Mouse (Mus musculus): ENCODE measurements around the gene Atoh8.

Atoh8 gene

DNA sequence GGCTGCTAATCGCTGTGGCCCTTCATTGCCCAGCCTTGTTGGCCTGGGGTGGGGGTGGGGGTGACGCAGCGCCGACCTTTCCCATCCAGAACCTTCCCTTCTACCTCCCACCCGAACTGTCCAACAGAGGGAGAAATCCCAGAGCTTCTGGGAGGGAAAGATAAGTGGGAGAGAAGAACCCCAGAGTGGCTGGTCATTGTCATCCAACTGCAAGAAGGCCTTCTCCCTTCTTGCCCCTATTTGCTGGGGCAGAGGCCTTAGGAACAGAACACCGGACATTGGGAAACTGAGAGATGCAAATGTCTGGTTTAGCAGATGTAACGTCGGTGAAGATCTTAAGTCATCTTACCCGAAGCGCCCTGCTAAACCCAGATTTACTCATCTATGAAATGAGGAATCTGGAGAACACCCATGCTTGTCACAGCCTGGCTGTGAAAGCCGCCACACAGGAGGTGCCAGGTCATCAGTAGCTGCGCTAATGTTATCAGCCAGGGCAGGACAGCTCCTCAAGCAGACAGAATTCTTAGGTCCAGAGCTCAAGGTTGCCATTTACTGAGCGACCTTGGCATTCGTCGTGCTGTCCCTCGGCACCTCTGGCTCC, 530 bp upstream of the Atoh8 start:
- in situ Hi-C loops (cut with MboI; ENCODE audit: low pct_unique_long_range_greater_than_20kb in 1 of 2, low sequenced_read_pairs in 2 of 2, unreplicated experiment in 1 of 2): loop anchor here in 1 of 2 experiments (5.0 kb wide), 1 partner anchor 49 kb away; no protein-coding TSS in a partner anchor

- in situ Hi-C loops (cut with MboI; ENCODE audit: low pct_unique_long_range_greater_than_20kb in 1 of 2, low sequenced_read_pairs in 2 of 2, unreplicated experiment in 1 of 2): loop anchor here (5.0 kb wide), 1 partner anchor 47 kb away; no protein-coding TSS in a partner anchor
Observed at GRCm38 (mm10) chr6:72234372-72235097, 842 bp downstream of the Atoh8 start.

DNA sequence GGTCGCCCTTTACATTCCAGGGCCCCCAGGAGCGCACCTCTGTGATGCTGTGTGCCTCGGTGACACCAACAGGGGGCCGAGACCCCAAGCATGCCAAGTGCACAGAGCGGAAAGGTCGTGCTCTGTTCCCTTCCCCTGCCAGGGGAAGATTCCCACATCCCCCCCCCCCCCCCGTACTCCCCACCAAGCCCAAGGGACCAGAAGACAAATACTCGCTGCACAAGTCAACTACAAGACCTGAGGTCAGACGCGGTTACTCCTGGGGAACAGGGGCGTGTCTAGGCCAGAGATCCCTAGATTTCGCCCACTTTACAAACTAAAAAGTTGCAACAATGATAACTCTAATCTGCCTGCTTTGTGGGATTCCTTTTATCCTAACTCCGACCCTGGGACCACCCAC, 1.4 kb downstream of the Atoh8 start:
- in situ Hi-C loops (cut with MboI; ENCODE audit: low pct_unique_long_range_greater_than_20kb in 1 of 2, low sequenced_read_pairs in 2 of 2, unreplicated experiment in 1 of 2): loop anchor here in 1 of 2 experiments (5.0 kb wide), 1 partner anchor 47 kb away; no protein-coding TSS in a partner anchor

GRCm38 (mm10) chr6:72232870-72233269, 2.5 kb downstream of the Atoh8 start:
- in situ Hi-C loops (cut with MboI; ENCODE audit: low pct_unique_long_range_greater_than_20kb in 1 of 2, low sequenced_read_pairs in 2 of 2, unreplicated experiment in 1 of 2): loop anchor here in 1 of 2 experiments (5.0 kb wide), 1 partner anchor 46 kb away; no protein-coding TSS in a partner anchor

GRCm38 (mm10) chr6:72232411-72232810, 3.0 kb downstream of the Atoh8 start:
- in situ Hi-C loops (cut with MboI; ENCODE audit: low pct_unique_long_range_greater_than_20kb in 1 of 2, low sequenced_read_pairs in 2 of 2, unreplicated experiment in 1 of 2): loop anchor here in 1 of 2 experiments (5.0 kb wide), 1 partner anchor 45 kb away; no protein-coding TSS in a partner anchor

DNA sequence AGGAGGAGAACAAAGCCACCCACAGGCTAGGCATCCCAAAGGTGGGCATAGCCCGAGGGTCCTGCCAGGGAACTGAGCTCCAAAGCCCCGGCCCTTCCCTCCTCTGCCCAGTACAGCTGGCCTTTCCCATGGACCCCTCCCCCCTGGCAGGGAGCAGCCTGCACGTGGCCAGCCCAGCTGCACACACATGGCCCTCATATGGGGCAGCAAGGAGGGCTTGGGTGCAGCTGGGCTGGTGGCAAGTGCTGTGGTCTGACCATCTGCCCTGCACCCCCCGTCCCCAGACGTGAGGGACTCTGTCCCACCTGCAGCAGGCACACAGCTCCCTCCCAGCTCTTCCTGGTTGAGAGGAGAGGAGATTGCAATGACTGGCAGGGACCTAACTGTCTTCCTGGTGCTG, 4.5 kb downstream of the Atoh8 start:
- in situ Hi-C loops (cut with MboI; ENCODE audit: low pct_unique_long_range_greater_than_20kb in 1 of 2, low sequenced_read_pairs in 2 of 2, unreplicated experiment in 1 of 2): loop anchor here in 1 of 2 experiments (5.0 kb wide), 1 partner anchor 44 kb away; no protein-coding TSS in a partner anchor

DNA sequence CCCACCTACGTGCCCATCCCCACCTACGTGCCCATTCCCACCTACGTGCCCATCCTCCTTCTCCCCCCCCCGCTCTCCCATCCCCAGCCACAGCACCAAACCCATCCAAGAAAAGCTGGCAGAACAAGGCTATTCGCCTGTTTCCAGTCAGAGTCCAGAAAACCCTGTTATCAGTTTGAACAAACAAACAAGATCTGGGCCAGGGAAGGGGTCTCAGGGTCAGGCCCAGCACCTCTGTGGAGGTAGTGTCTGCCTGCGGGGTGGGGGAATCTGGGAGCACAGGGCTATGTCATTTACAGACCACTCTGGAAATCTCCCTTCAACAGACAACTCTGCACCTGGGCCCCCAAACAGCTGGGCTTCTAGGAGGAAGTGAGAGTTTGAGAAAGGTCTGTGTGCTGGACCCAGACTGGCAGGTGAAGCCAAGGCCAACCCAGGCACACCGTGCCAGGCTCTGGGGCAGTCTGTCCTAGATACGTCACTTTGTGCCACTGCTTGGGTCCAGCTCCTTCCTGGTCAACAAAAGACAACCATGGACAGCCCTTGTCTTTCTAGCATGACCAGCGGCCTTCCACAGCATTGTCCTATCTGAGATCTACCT, 7.6 kb downstream of the Atoh8 start:
- in situ Hi-C loops (cut with MboI; ENCODE audit: low pct_unique_long_range_greater_than_20kb in 1 of 2, low sequenced_read_pairs in 2 of 2, unreplicated experiment in 1 of 2): no loop called here

GRCm38 (mm10) chr6:72227011-72227410, 8.4 kb downstream of the Atoh8 start:
- in situ Hi-C loops (cut with MboI; ENCODE audit: low pct_unique_long_range_greater_than_20kb in 1 of 2, low sequenced_read_pairs in 2 of 2, unreplicated experiment in 1 of 2): no loop called here

DNA sequence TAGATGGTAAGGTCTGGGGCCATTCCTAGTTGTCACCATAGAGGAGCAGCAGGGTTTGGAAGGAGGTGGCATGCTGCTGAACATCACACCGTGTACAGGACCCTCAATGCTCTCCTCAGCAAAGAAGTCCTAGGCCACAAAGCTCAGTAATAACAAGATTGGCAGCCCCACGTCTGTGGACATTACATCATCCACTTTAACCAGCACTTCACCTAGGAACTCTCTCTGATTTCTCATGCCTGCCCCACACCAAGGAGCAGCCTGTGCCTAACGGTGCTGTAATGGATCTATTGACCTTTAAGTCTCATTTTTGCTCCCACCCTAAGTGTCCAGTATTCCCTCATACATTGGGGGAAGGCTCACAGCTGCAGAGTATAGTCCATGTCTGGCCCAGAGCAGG, 9.7 kb downstream of the Atoh8 start:
- in situ Hi-C loops (cut with MboI; ENCODE audit: low pct_unique_long_range_greater_than_20kb in 1 of 2, low sequenced_read_pairs in 2 of 2, unreplicated experiment in 1 of 2): no loop called here

DNA sequence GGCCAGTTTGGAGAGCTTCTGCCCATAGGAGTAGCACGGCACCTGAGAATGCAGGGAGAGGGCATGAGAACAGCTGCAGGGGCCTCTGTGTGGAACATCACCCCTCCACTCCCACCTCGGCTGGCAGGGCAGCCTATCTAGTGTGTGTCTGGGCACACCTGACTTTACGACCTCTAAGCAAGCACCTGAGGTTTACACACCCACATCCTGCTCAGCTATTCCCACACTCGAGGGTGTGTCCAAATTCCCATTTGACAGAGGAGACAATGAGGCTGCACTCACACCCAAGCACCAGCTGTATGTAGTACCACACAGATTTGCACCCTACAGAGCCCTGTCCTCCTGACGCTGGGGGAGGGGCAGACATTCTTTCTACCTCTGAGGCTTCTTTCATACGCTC, 11.5 kb downstream of the Atoh8 start:
- in situ Hi-C loops (cut with MboI; ENCODE audit: low pct_unique_long_range_greater_than_20kb in 1 of 2, low sequenced_read_pairs in 2 of 2, unreplicated experiment in 1 of 2): no loop called here

DNA sequence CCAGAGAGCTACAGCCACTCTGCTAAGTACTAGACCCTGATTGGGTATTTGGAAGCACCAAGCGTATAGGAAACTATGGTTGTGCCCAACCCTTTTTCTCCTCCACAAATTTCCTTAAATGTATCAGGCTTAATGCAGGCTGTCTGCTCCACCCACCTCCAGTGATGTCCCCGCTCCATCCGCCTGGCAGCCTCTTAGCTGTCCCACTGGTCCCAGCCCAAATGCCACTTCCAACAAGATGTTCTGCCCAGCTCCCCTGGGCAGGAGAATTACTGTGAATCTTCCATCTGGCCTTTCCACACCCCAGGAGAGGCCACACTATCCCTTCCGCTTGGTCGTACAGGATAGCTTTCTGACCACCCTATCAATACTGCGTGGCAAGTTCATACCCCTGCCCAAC, 12.5 kb downstream of the Atoh8 start:
- in situ Hi-C loops (cut with MboI; ENCODE audit: low pct_unique_long_range_greater_than_20kb in 1 of 2, low sequenced_read_pairs in 2 of 2, unreplicated experiment in 1 of 2): no loop called here

DNA sequence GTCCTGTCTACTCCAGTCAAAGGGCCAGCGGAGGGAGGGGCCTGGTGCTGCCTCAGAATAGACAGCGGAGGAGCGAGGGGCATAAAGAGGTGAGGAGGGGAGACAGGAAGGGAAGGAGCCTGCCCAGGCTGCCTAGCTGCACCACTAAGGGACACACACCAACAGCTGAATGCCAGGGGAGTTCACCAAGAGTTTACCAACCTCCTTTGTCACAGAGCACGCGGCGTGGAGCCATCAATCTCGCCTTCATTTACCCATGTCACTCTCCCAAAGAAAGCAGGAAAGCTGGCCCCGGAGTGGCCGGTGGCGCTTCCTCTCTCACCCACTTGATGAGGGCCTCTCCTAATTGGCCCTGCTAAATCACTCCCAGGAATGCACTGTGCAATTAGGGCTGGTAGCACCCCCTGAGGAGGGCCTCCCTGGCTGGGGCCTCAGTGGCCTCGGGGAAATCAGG, 13.1 kb downstream of the Atoh8 start:
- in situ Hi-C loops (cut with MboI; ENCODE audit: low pct_unique_long_range_greater_than_20kb in 1 of 2, low sequenced_read_pairs in 2 of 2, unreplicated experiment in 1 of 2): no loop called here

DNA sequence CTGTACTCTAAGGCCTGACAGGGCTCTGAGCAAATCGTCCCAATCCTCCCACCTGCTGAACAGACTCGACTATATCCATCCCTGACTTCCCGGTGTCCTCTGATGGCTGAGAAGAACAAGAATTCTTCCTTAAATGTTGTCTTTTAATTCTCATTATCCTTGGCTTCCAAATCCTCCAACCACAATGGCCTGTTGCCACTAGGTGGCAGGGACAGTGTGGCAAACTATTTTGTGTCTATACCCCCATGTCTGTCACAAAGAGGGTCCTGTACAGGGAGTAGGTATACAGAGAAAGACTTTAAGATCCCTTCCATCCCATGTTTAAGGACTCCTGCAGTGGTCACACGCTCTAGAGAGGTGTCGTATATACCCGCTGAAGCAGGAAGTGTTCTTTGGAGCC, 14.1 kb downstream of the Atoh8 start:
- in situ Hi-C loops (cut with MboI; ENCODE audit: low pct_unique_long_range_greater_than_20kb in 1 of 2, low sequenced_read_pairs in 2 of 2, unreplicated experiment in 1 of 2): no loop called here

DNA sequence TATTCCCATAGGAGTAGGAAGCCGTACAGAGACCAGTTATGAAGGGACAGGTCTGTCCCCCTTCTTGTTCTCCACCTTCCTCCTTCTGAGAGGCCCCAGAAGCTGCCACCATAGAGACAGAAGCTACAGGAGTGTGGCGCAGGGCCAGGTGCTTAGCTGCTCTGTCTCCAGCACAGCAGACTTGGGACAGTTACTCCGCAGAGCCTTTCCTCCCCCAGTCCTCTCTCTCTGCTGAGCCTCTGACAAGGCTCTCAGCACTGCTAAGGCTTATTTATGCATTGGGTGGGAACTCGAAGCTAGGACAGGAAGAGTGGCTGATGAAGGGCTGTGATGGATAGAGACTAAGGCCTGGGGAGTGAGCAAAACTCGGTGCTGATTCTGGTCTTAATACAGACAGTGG, 15.8 kb downstream of the Atoh8 start:
- in situ Hi-C loops (cut with MboI; ENCODE audit: low pct_unique_long_range_greater_than_20kb in 1 of 2, low sequenced_read_pairs in 2 of 2, unreplicated experiment in 1 of 2): no loop called here

- in situ Hi-C loops (cut with MboI; ENCODE audit: low pct_unique_long_range_greater_than_20kb in 1 of 2, low sequenced_read_pairs in 2 of 2, unreplicated experiment in 1 of 2): no loop called here
Observed at GRCm38 (mm10) chr6:72218281-72218680, 17.1 kb downstream of the Atoh8 start.

DNA sequence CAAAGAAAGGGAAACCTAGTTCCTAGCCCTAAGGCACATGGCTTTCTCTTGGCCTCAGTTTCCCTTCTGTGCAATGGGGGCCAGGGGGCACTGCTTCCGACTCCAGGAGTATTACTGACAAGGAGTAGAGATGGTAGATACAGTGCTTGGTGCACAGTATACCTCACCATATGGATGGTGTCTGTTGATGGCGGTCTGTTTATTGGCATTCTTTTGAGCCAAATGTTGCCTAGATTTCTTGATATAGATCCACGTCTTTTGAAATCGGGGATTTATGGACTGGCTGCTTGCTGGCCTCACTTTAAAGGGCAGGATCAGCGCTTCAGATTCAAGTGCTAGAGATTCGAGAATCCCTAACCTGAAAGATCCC, 18.0 kb downstream of the Atoh8 start:
- in situ Hi-C loops (cut with MboI; ENCODE audit: low pct_unique_long_range_greater_than_20kb in 1 of 2, low sequenced_read_pairs in 2 of 2, unreplicated experiment in 1 of 2): no loop called here

- in situ Hi-C loops (cut with MboI; ENCODE audit: low pct_unique_long_range_greater_than_20kb in 1 of 2, low sequenced_read_pairs in 2 of 2, unreplicated experiment in 1 of 2): no loop called here
Observed at GRCm38 (mm10) chr6:72216681-72217414, 18.5 kb downstream of the Atoh8 start.

GRCm38 (mm10) chr6:72215582-72215981, 19.8 kb downstream of the Atoh8 start:
- in situ Hi-C loops (cut with MboI; ENCODE audit: low pct_unique_long_range_greater_than_20kb in 1 of 2, low sequenced_read_pairs in 2 of 2, unreplicated experiment in 1 of 2): no loop called here

GRCm38 (mm10) chr6:72211360-72211759, 24.0 kb downstream of the Atoh8 start:
- in situ Hi-C loops (cut with MboI; ENCODE audit: low pct_unique_long_range_greater_than_20kb in 1 of 2, low sequenced_read_pairs in 2 of 2, unreplicated experiment in 1 of 2): no loop called here
